Mouse (Mus musculus) thymus, adult 2 months (tissue): ENCODE results near the gene Emc9.

Source experiments
- CTCF ChIP-seq: fragments of 200-500 bp; IDR thresholded peaks from 2 replicates; pipeline ENCODE4 v1.5.1; 2012; ENCODE audit warnings: mild to moderate bottlenecking, control low read depth, low read length, moderate library complexity, borderline replicate concordance; ENCODE audit not compliant: control insufficient read depth, poor library complexity, insufficient read depth; ENCODE audit errors: extremely low read depth
- POLR2A ChIP-seq: fragments of 200-500 bp; IDR thresholded peaks from 2 replicates; pipeline ENCODE4 v1.6.1; 2012; ENCODE audit warnings: mild to moderate bottlenecking, low read length, control low read depth, moderate library complexity; ENCODE audit not compliant: control insufficient read depth, poor library complexity, insufficient read depth; ENCODE audit errors: extremely low read depth

DNA sequence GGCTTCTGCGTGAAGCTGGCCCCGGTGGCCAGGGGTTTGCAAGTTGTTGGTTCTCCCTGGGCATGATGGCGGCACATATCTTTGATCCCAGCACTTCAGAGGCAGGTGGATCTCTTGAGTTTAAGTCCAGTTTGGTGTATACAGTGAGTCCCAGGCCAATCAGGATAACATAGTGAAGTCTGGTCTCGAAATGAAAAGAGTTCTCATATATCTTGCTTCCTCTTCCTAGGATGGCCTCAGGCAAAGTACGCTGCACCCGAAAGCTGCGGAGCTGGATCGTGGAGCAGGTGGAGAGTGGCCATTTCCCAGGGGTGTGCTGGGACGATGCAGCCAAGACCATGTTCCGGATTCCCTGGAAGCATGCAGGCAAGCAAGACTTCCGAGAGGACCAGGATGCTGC, 19.7 kb upstream of the Emc9 start:
- TF ChIP-seq CTCF (no peak), POLR2A (no peak)
